Mouse (Mus musculus): ENCODE measurements around the gene Ifitm10.
A peak's percentile ranks its signal among the peaks of the same experiment; 100 is the strongest.
"Not testable (repeated sequence)": the region's sequence is repeated elsewhere in the genome, so short reads cannot be mapped to it uniquely, and the experiment has no call there.

- not testable (repeated sequence) for TF ChIP-seq PAX5 (IDR thresholded peaks at IDR 0.05; ENCODE audit: low read length); ELF1 (IDR thresholded peaks at IDR 0.05; ENCODE audit: low read depth, low read length); CHD1 (IDR thresholded peaks at IDR 0.05; ENCODE audit: low read depth, low read length)
- TF ChIP-seq CTCF (conservative IDR thresholded peaks at IDR 0.05 in 1 of 2, IDR thresholded peaks at IDR 0.05 in 1 of 2; ENCODE audit: low read depth in 2 of 2, low read length in 2 of 2), result peak in 1 of 2 experiments; percentile 18; a peak in 1 of 4 replicates
These were observed 94.3 kb downstream of the Ifitm10 start for GRCm38 (mm10) chr7:142279291-142279690.
